Comparison of ENCODE assay signal across 25 mouse cellular contexts in genomic region chr7:68982914-68983502, GRCm38 (mm10).
DNase-seq lines count a peak whose midpoint lies in the region; ATAC-seq and TF ChIP-seq lines count a peak whose summit lies in the region.
"Had no signal": no experiment of that assay in that cellular context is flagged by ENCODE, and none has a peak within 500 bp of the region (broad histone marks: within the 10 kb centered on the region; RNA-seq: fewer than 3 reads in every experiment).

No protein-coding gene starts in this region.

- ATAC-seq in forebrain, embryonic 11.5 days (replicated peaks; ENCODE audit: low FRiP score), result peak; percentile 57
- peak; percentile 55; the same call in 1 of the 2 replicates for ATAC-seq in midbrain, embryonic 12.5 days (ENCODE audit: low FRiP score, low read depth)
- no peak for ATAC-seq in midbrain, postnatal 0 days (ENCODE audit: low FRiP score)
- ATAC-seq in forebrain, embryonic 16.5 days, result peak; percentile 39; the same call in 1 of the 2 replicates
- ATAC-seq: intestine, postnatal 0 days had no signal

- H3K9me3 ChIP-seq in forebrain, embryonic 11.5 days (ENCODE audit: control insufficient read depth, low read length), result no peaks in the 10 kb centered on the region
- H3K9me3 ChIP-seq in forebrain, embryonic 10.5 days, result no peaks in the 10 kb centered on the region; the same call in 1 of the 2 replicates
- H3K9me3 ChIP-seq in midbrain, embryonic 12.5 days, result no peaks in the 10 kb centered on the region
- H3K9me3 ChIP-seq in midbrain, postnatal 0 days (ENCODE audit: low read length), result no peaks in the 10 kb centered on the region
- no peaks in the 10 kb centered on the region for H3K9me3 ChIP-seq in embryonic facial prominence, embryonic 10.5 days
- no peaks in the 10 kb centered on the region for H3K9me3 ChIP-seq in forebrain, embryonic 16.5 days (ENCODE audit: control insufficient read depth, low read length)
- H3K9me3 ChIP-seq: embryonic facial prominence, embryonic 15.5 days; hindbrain, embryonic 13.5 days; limb, embryonic 13.5 days; lung, embryonic 15.5 days had no signal

- H3K4me2 ChIP-seq in forebrain, embryonic 11.5 days (ENCODE audit: low read depth, low read length, severe bottlenecking), result no peak overlapping the region
- no peak overlapping the region for H3K4me2 ChIP-seq in midbrain, embryonic 12.5 days (replicated peaks)
- H3K4me2 ChIP-seq in midbrain, postnatal 0 days (ENCODE audit: low read depth, low read length, poor library complexity, severe bottlenecking), result no peak overlapping the region
- H3K4me2 ChIP-seq in forebrain, embryonic 16.5 days (ENCODE audit: low read length), result no peak overlapping the region
- H3K4me2 ChIP-seq: embryonic facial prominence, embryonic 15.5 days; heart, embryonic 11.5 days; hindbrain, embryonic 13.5 days; limb, embryonic 13.5 days; liver, embryonic 11.5 days; lung, embryonic 15.5 days had no signal

- TF ChIP-seq CTCF in midbrain, postnatal 0 days (IDR thresholded peaks at IDR 0.05), result no peak

- no peak for DNase-seq in forebrain, embryonic 11.5 days (ENCODE audit: low spot score)
- DNase-seq in forebrain, embryonic 10.5 days (ENCODE audit: extremely low spot score, low spot score), result no peak
- no peak for DNase-seq in midbrain, postnatal 0 days (ENCODE audit: low spot score)
- peak; percentile 48 for DNase-seq in embryonic facial prominence, embryonic 10.5 days (ENCODE audit: low spot score)
- DNase-seq in layer of hippocampus, postnatal 25 days (ENCODE audit: extremely low spot score in 1 of 2, low spot score in 1 of 2), result no peak
- DNase-seq: adrenal gland, postnatal 10 days; cerebellum, adult 11 months; cerebellum, adult 9-10 months; cerebellum, postnatal 36 days; gastrocnemius, adult 2 months; gastrocnemius, postnatal 36 days; heart, adult 18-20 months; heart, postnatal 36 days; kidney, adult 9 months; kidney, postnatal 10 days had no signal

- no peak overlapping the region for H3K9ac ChIP-seq in forebrain, embryonic 11.5 days (ENCODE audit: low read length)
- no peak overlapping the region for H3K9ac ChIP-seq in midbrain, embryonic 12.5 days (replicated peaks)
- no peak overlapping the region for H3K9ac ChIP-seq in midbrain, postnatal 0 days (replicated peaks; ENCODE audit: low read length, poor library complexity, severe bottlenecking)
- no peak overlapping the region for H3K9ac ChIP-seq in forebrain, embryonic 16.5 days (replicated peaks; ENCODE audit: low read depth, low read length)
- H3K9ac ChIP-seq: embryonic facial prominence, embryonic 15.5 days; hindbrain, embryonic 13.5 days; limb, embryonic 13.5 days; lung, embryonic 15.5 days had no signal

- 59% methylated on average over 10 of the region's 10 CpGs for WGBS in forebrain, embryonic 11.5 days
- 67% methylated on average over 10 of the region's 10 CpGs for WGBS in forebrain, embryonic 10.5 days
- WGBS in midbrain, embryonic 12.5 days, result 62% methylated on average over 10 of the region's 10 CpGs
- WGBS in midbrain, postnatal 0 days, result 70% methylated on average over 10 of the region's 10 CpGs
- 40% methylated on average over 10 of the region's 10 CpGs for WGBS in embryonic facial prominence, embryonic 10.5 days
- WGBS in forebrain, embryonic 16.5 days, result 67% methylated on average over 10 of the region's 10 CpGs

- no peaks in the 10 kb centered on the region for H3K36me3 ChIP-seq in forebrain, embryonic 11.5 days (ENCODE audit: control insufficient read depth, insufficient read depth, low read length)
- H3K36me3 ChIP-seq in forebrain, embryonic 10.5 days (replicated peaks), result no peaks in the 10 kb centered on the region
- H3K36me3 ChIP-seq in midbrain, embryonic 12.5 days, result no peaks in the 10 kb centered on the region
- H3K36me3 ChIP-seq in midbrain, postnatal 0 days (ENCODE audit: insufficient read depth, low read length), result no peaks in the 10 kb centered on the region
- no peaks in the 10 kb centered on the region for H3K36me3 ChIP-seq in embryonic facial prominence, embryonic 10.5 days (replicated peaks)
- H3K36me3 ChIP-seq in forebrain, embryonic 16.5 days (ENCODE audit: control insufficient read depth, insufficient read depth), result no peaks in the 10 kb centered on the region
- H3K36me3 ChIP-seq: embryonic facial prominence, embryonic 15.5 days; G1E; hindbrain, embryonic 13.5 days; limb, embryonic 13.5 days; lung, embryonic 15.5 days had no signal

- H3K27me3 ChIP-seq in forebrain, embryonic 11.5 days (ENCODE audit: control insufficient read depth, insufficient read depth, low read length), result no peaks in the 10 kb centered on the region
- no peaks in the 10 kb centered on the region for H3K27me3 ChIP-seq in forebrain, embryonic 10.5 days (ENCODE audit: poor library complexity, severe bottlenecking)
- H3K27me3 ChIP-seq in midbrain, embryonic 12.5 days, result no peaks in the 10 kb centered on the region; the same call in 1 of the 2 replicates
- H3K27me3 ChIP-seq in midbrain, postnatal 0 days (ENCODE audit: insufficient read depth, low read length), result no peaks in the 10 kb centered on the region
- no peaks in the 10 kb centered on the region for H3K27me3 ChIP-seq in embryonic facial prominence, embryonic 10.5 days (replicated peaks; ENCODE audit: low read depth, poor library complexity, severe bottlenecking)
- no peaks in the 10 kb centered on the region for H3K27me3 ChIP-seq in forebrain, embryonic 16.5 days (replicated peaks; ENCODE audit: control insufficient read depth, insufficient read depth, low read length)
- H3K27me3 ChIP-seq: lung, embryonic 15.5 days had no signal

- H3K4me1 ChIP-seq in forebrain, embryonic 11.5 days (replicated peaks; ENCODE audit: control insufficient read depth, insufficient read depth, low read length), result no peaks in the 10 kb centered on the region; the same call in 1 of the 2 replicates
- peaks cover 63% of the 10 kb centered on the region for H3K4me1 ChIP-seq in forebrain, embryonic 10.5 days
- H3K4me1 ChIP-seq in midbrain, embryonic 12.5 days, result peaks cover 32% of the 10 kb centered on the region
- no peaks in the 10 kb centered on the region for H3K4me1 ChIP-seq in midbrain, postnatal 0 days (ENCODE audit: insufficient read depth, low read length)
- H3K4me1 ChIP-seq in embryonic facial prominence, embryonic 10.5 days, result peaks cover 62% of the 10 kb centered on the region
- H3K4me1 ChIP-seq in forebrain, embryonic 16.5 days (replicated peaks; ENCODE audit: control insufficient read depth, insufficient read depth, low read length), result no peaks in the 10 kb centered on the region
- H3K4me1 ChIP-seq: embryonic facial prominence, embryonic 15.5 days had no signal

- no peak overlapping the region for H3K4me3 ChIP-seq in forebrain, embryonic 11.5 days (ENCODE audit: low read depth, low read length)
- H3K4me3 ChIP-seq in forebrain, embryonic 10.5 days, result no peak overlapping the region
- H3K4me3 ChIP-seq in midbrain, embryonic 12.5 days, result no peak overlapping the region
- no peak overlapping the region for H3K4me3 ChIP-seq in midbrain, postnatal 0 days (ENCODE audit: low read depth, low read length)
- no peak overlapping the region for H3K4me3 ChIP-seq in embryonic facial prominence, embryonic 10.5 days
- no peak overlapping the region for H3K4me3 ChIP-seq in forebrain, embryonic 16.5 days (replicated peaks; ENCODE audit: low read length)
- H3K4me3 ChIP-seq: embryonic facial prominence, embryonic 15.5 days; gastrocnemius, adult 2 months; hindbrain, embryonic 13.5 days; limb, embryonic 13.5 days; lung, embryonic 15.5 days had no signal

- no peak overlapping the region for H3K27ac ChIP-seq in forebrain, embryonic 11.5 days (ENCODE audit: low read depth, low read length)
- no peak overlapping the region; the same call in 1 of the 2 replicates for H3K27ac ChIP-seq in forebrain, embryonic 10.5 days
- peak overlapping the region; percentile 46; the same call in 1 of the 2 replicates for H3K27ac ChIP-seq in midbrain, embryonic 12.5 days (replicated peaks)
- no peak overlapping the region for H3K27ac ChIP-seq in midbrain, postnatal 0 days (ENCODE audit: low read depth, low read length)
- peak overlapping the region; percentile 73 for H3K27ac ChIP-seq in embryonic facial prominence, embryonic 10.5 days (replicated peaks)
- no peak overlapping the region for H3K27ac ChIP-seq in forebrain, embryonic 16.5 days (ENCODE audit: low read length)
- H3K27ac ChIP-seq: embryonic facial prominence, embryonic 15.5 days; gastrocnemius, adult 2 months; hindbrain, embryonic 13.5 days; limb, embryonic 13.5 days; lung, embryonic 15.5 days had no signal

Comparison
In these comparisons a context has a peak if more than half of its experiments do, and no peak if none do; other contexts are left out.
1. H3K27ac ChIP-seq: peak in midbrain, embryonic 12.5 days (single experiment) and embryonic facial prominence, embryonic 10.5 days (single experiment); none in forebrain, embryonic 11.5 days (single experiment), forebrain, embryonic 10.5 days (single experiment), midbrain, postnatal 0 days (single experiment) and forebrain, embryonic 16.5 days (single experiment).